Mouse (Mus musculus) adrenal gland, adult 8-10 months (tissue): ENCODE data around the gene Abca1. TPM values are rescaled to one million over a fixed set of nuclear protein-coding genes. Genes with fewer than 3 reads are reported as not detected.

Experiments used
- DNase-seq: peaks from one replicate; pipeline ENCODE4 v3.0.0; 2022
- total RNA-seq, 4 experiments: library from RNA; stranded (reverse); gene quantifications; 2 replicates each; pipeline ENCODE4 v1.2.4; 2022

The Abca1 gene
- total RNA-seq: 100 to 1,000 TPM; 145 to 233 (median 191) TPM

- DNase-seq: peak; percentile 94
These were observed at the start of gene Abca1 for GRCm38 (mm10) chr4:53159767-53160166. TSS of gene Abca1 (minus strand) at chr4:53159895.

GRCm38 (mm10) chr4:53204482-53204881 lies 44.8 kb upstream of the Abca1 start:
- DNase-seq: no peak

GRCm38 (mm10) chr4:53203595-53204400 lies 44.1 kb upstream of the Abca1 start:
- no peak for DNase-seq

GRCm38 (mm10) chr4:53200276-53200675 lies 40.6 kb upstream of the Abca1 start:
- no peak for DNase-seq

GRCm38 (mm10) chr4:53197842-53198241 lies 38.1 kb upstream of the Abca1 start:
- DNase-seq: no peak

- DNase-seq: peak; percentile 89
These were observed 36.5 kb upstream of the Abca1 start for GRCm38 (mm10) chr4:53196058-53196771.

- DNase-seq: peak; percentile 58
These were observed 27.4 kb upstream of the Abca1 start for GRCm38 (mm10) chr4:53187071-53187470.

GRCm38 (mm10) chr4:53186573-53186972 lies 26.9 kb upstream of the Abca1 start:
- no peak for DNase-seq

- no peak for DNase-seq
These were observed 26.4 kb upstream of the Abca1 start for GRCm38 (mm10) chr4:53186141-53186540.

GRCm38 (mm10) chr4:53181479-53181878 lies 21.8 kb upstream of the Abca1 start:
- DNase-seq: no peak

GRCm38 (mm10) chr4:53179308-53179820 lies 19.7 kb upstream of the Abca1 start:
- DNase-seq: no peak

GRCm38 (mm10) chr4:53178489-53178888 lies 18.8 kb upstream of the Abca1 start:
- DNase-seq: no peak

- no peak for DNase-seq
These were observed 18.0 kb upstream of the Abca1 start for GRCm38 (mm10) chr4:53177696-53178095.

GRCm38 (mm10) chr4:53174906-53175305 lies 15.2 kb upstream of the Abca1 start:
- no peak for DNase-seq

- DNase-seq: no peak
These were observed 10.7 kb upstream of the Abca1 start for GRCm38 (mm10) chr4:53170403-53170802.

GRCm38 (mm10) chr4:53165231-53165630 lies 5.5 kb upstream of the Abca1 start:
- no peak for DNase-seq

- no peak for DNase-seq
These were observed 519 bp downstream of the Abca1 start for GRCm38 (mm10) chr4:53159176-53159575.

GRCm38 (mm10) chr4:53158634-53159033 lies 1.1 kb downstream of the Abca1 start:
- DNase-seq: peak; percentile 88

GRCm38 (mm10) chr4:53155471-53155870 lies 4.2 kb downstream of the Abca1 start:
- DNase-seq: no peak

- no peak for DNase-seq
These were observed 6.0 kb downstream of the Abca1 start for GRCm38 (mm10) chr4:53153711-53154110.

GRCm38 (mm10) chr4:53153061-53153460 lies 6.6 kb downstream of the Abca1 start:
- no peak for DNase-seq

GRCm38 (mm10) chr4:53152655-53153054 lies 7.0 kb downstream of the Abca1 start:
- no peak for DNase-seq

GRCm38 (mm10) chr4:53150516-53150915 lies 9.2 kb downstream of the Abca1 start:
- DNase-seq: no peak

GRCm38 (mm10) chr4:53149644-53150043 lies 10.1 kb downstream of the Abca1 start:
- DNase-seq: no peak
